Mouse (Mus musculus): ENCODE results near the gene Rpa1. TPM values are rescaled to one million over a fixed set of nuclear protein-coding genes. Genes with fewer than 3 reads are reported as not detected.

Rpa1 gene
- total and polyA plus RNA-seq, 3 experiments = 105 to 317 (median 130) TPM

- no peak overlapping the region for H3K4me3 ChIP-seq (ENCODE audit: low read depth, low read length)
- ATAC-seq (ENCODE audit: extremely low read depth, insufficient number of reproducible peaks, low FRiP score, poor library complexity, severe bottlenecking) = no peak
- no peak for DNase-seq (ENCODE audit: low spot score)
- H3K36me3 ChIP-seq (replicated peaks) = no peaks in the 10 kb centered on the region
- H3K9me3 ChIP-seq (replicated peaks) = no peaks in the 10 kb centered on the region
- peaks cover 45% of the 10 kb centered on the region for H3K27me3 ChIP-seq (ENCODE audit: insufficient read depth, low read length)
- peaks cover 25% of the 10 kb centered on the region for H3K4me1 ChIP-seq (ENCODE audit: insufficient read depth, low read depth, low read length)
- TF ChIP-seq POLR2AphosphoS5 (IDR thresholded peaks at IDR 0.05; ENCODE audit: insufficient replicate concordance, low read depth, low read length) (no peak), GATA1 (IDR thresholded peaks at IDR 0.05; ENCODE audit: borderline replicate concordance, low read length) (no peak), TAL1 (conservative IDR thresholded peaks at IDR 0.05; ENCODE audit: low read depth, low read length) (no peak), CTCF (IDR thresholded peaks at IDR 0.05; ENCODE audit: low read depth, low read length) (no peak), GATA2 (IDR thresholded peaks at IDR 0.05; ENCODE audit: borderline replicate concordance, low read depth, low read length) (no peak)
Observed at GRCm38 (mm10) chr11:75291389-75292215, 56.5 kb downstream of the Rpa1 start.

- TF ChIP-seq CTCF (IDR thresholded peaks at IDR 0.05; ENCODE audit: low read depth, low read length) (peak; percentile 90), GATA2 (IDR thresholded peaks at IDR 0.05; ENCODE audit: borderline replicate concordance, low read depth, low read length) (no peak), TAL1 (conservative IDR thresholded peaks at IDR 0.05; ENCODE audit: low read depth, low read length) (no peak), GATA1 (IDR thresholded peaks at IDR 0.05; ENCODE audit: borderline replicate concordance, low read length) (no peak), POLR2AphosphoS5 (IDR thresholded peaks at IDR 0.05; ENCODE audit: insufficient replicate concordance, low read depth, low read length) (no peak)
- no peaks in the 10 kb centered on the region for H3K36me3 ChIP-seq (replicated peaks)
- peaks cover 19% of the 10 kb centered on the region for H3K4me1 ChIP-seq (ENCODE audit: insufficient read depth, low read depth, low read length)
- H3K4me3 ChIP-seq (ENCODE audit: low read depth, low read length) = no peak overlapping the region
- H3K27me3 ChIP-seq (ENCODE audit: insufficient read depth, low read length) = peaks cover 46% of the 10 kb centered on the region
- no peaks in the 10 kb centered on the region for H3K9me3 ChIP-seq (replicated peaks)
- no peak for ATAC-seq (ENCODE audit: extremely low read depth, insufficient number of reproducible peaks, low FRiP score, poor library complexity, severe bottlenecking)
- DNase-seq (ENCODE audit: low spot score) = peak; percentile 66
Observed at GRCm38 (mm10) chr11:75290566-75291271, 57.4 kb downstream of the Rpa1 start.

DNA sequence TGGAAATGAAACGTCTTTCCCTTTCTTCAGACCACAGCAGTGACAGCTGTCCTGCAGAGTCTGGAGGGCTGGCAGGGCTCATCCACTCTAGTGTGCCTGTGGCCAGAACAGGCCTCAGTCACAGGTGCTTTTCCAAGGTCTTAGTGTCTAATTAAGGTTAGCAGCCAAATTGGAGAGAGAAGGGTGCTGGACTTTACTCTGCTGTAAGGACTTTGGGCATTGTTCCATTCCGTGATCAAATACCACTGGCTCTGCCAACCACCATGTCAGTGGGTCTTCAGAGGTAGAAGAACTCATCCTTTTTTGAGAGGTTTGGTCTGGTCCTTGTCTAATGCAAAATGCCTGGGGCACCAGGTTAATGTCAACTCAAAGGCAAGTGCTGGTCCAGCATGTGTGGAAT lies 59.0 kb downstream of the Rpa1 start:
- no peaks in the 10 kb centered on the region for H3K9me3 ChIP-seq (replicated peaks)
- peaks cover 9% of the 10 kb centered on the region for H3K4me1 ChIP-seq (ENCODE audit: insufficient read depth, low read depth, low read length)
- no peak overlapping the region for H3K4me3 ChIP-seq (ENCODE audit: low read depth, low read length)
- no peak for TF ChIP-seq GATA2 (IDR thresholded peaks at IDR 0.05; ENCODE audit: borderline replicate concordance, low read depth, low read length)
- no peak for TF ChIP-seq POLR2AphosphoS5 (IDR thresholded peaks at IDR 0.05; ENCODE audit: insufficient replicate concordance, low read depth, low read length)
- TF ChIP-seq TAL1 (conservative IDR thresholded peaks at IDR 0.05; ENCODE audit: low read depth, low read length) = no peak
- DNase-seq (ENCODE audit: low spot score) (no peak), ATAC-seq (ENCODE audit: extremely low read depth, insufficient number of reproducible peaks, low FRiP score, poor library complexity, severe bottlenecking) (no peak)
- no peaks in the 10 kb centered on the region for H3K36me3 ChIP-seq (replicated peaks)
- peaks cover 54% of the 10 kb centered on the region for H3K27me3 ChIP-seq (ENCODE audit: insufficient read depth, low read length)

DNA sequence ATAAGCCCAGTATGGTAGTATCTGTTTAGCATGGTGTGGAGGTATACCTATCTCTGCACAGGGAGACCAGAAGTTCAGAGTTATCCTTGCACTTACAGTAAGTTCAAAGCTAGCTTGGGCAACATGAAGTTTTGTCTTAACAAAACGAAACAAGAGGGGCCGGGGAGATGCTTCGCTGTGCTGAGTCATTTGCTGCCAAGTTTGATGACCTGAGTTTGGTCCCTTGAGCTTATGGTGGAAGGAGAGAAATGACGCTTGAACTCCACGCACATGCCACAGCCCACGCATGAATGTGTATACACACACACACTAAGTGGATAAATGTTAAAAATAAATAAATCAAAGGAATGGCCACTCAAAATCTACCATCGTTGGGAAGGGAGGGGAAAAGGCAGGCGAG lies 59.6 kb downstream of the Rpa1 start:
- TF ChIP-seq CTCF (IDR thresholded peaks at IDR 0.05; ENCODE audit: low read depth, low read length) = no peak
- no peak for TF ChIP-seq GATA2 (IDR thresholded peaks at IDR 0.05; ENCODE audit: borderline replicate concordance, low read depth, low read length)
- no peak for TF ChIP-seq GATA1 (IDR thresholded peaks at IDR 0.05; ENCODE audit: borderline replicate concordance, low read length)
- no peak for TF ChIP-seq TAL1 (conservative IDR thresholded peaks at IDR 0.05; ENCODE audit: low read depth, low read length)
- no peak for TF ChIP-seq POLR2AphosphoS5 (IDR thresholded peaks at IDR 0.05; ENCODE audit: insufficient replicate concordance, low read depth, low read length)
- no peak overlapping the region for H3K4me3 ChIP-seq (ENCODE audit: low read depth, low read length)
- no peak for ATAC-seq (ENCODE audit: extremely low read depth, insufficient number of reproducible peaks, low FRiP score, poor library complexity, severe bottlenecking)
- peaks cover 50% of the 10 kb centered on the region for H3K27me3 ChIP-seq (ENCODE audit: insufficient read depth, low read length)
- H3K9me3 ChIP-seq (replicated peaks) = no peaks in the 10 kb centered on the region
- no peak for DNase-seq (ENCODE audit: low spot score)
- peaks cover 9% of the 10 kb centered on the region for H3K4me1 ChIP-seq (ENCODE audit: insufficient read depth, low read depth, low read length)
- H3K36me3 ChIP-seq (replicated peaks) = no peaks in the 10 kb centered on the region

- no peak for ATAC-seq (ENCODE audit: extremely low read depth, insufficient number of reproducible peaks, low FRiP score, poor library complexity, severe bottlenecking)
- no peak overlapping the region for H3K4me3 ChIP-seq (ENCODE audit: low read depth, low read length)
- no peaks in the 10 kb centered on the region for H3K36me3 ChIP-seq (replicated peaks)
- peaks cover 12% of the 10 kb centered on the region for H3K4me1 ChIP-seq (ENCODE audit: insufficient read depth, low read depth, low read length)
- peaks cover 53% of the 10 kb centered on the region for H3K27me3 ChIP-seq (ENCODE audit: insufficient read depth, low read length)
- DNase-seq (ENCODE audit: low spot score) = no peak
- TF ChIP-seq POLR2AphosphoS5 (IDR thresholded peaks at IDR 0.05; ENCODE audit: insufficient replicate concordance, low read depth, low read length) (no peak), CTCF (IDR thresholded peaks at IDR 0.05; ENCODE audit: low read depth, low read length) (no peak), GATA1 (IDR thresholded peaks at IDR 0.05; ENCODE audit: borderline replicate concordance, low read length) (no peak), TAL1 (conservative IDR thresholded peaks at IDR 0.05; ENCODE audit: low read depth, low read length) (no peak), GATA2 (IDR thresholded peaks at IDR 0.05; ENCODE audit: borderline replicate concordance, low read depth, low read length) (no peak)
- no peaks in the 10 kb centered on the region for H3K9me3 ChIP-seq (replicated peaks)
Observed at GRCm38 (mm10) chr11:75287940-75288339, 60.2 kb downstream of the Rpa1 start.

DNA sequence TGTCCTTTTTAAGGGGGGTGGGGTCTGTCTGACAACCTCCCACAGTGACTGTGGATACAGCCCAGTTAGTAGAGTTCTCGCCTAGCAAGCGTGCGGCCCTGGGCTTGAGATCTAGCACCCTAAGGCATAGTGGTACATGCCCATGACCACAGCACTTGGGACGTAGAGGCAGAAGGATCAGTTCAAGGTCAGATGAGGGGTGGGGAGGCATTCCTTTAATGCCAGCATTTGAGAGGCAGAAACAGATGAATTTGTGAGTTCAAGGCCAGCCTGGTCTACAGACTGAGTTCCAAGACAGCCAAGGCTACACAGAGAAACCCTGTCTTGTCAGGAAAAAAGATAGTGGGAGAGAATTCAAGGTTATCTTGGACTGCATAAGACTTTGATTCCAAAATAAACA lies 61.3 kb downstream of the Rpa1 start:
- no peaks in the 10 kb centered on the region for H3K36me3 ChIP-seq (replicated peaks)
- H3K4me3 ChIP-seq (ENCODE audit: low read depth, low read length) = no peak overlapping the region
- DNase-seq (ENCODE audit: low spot score) (no peak), ATAC-seq (ENCODE audit: extremely low read depth, insufficient number of reproducible peaks, low FRiP score, poor library complexity, severe bottlenecking) (no peak)
- H3K27me3 ChIP-seq (ENCODE audit: insufficient read depth, low read length) = peaks cover 50% of the 10 kb centered on the region
- no peaks in the 10 kb centered on the region for H3K9me3 ChIP-seq (replicated peaks)
- peaks cover 20% of the 10 kb centered on the region for H3K4me1 ChIP-seq (ENCODE audit: insufficient read depth, low read depth, low read length)
- no peak for TF ChIP-seq CTCF (IDR thresholded peaks at IDR 0.05; ENCODE audit: low read depth, low read length)
- no peak for TF ChIP-seq POLR2AphosphoS5 (IDR thresholded peaks at IDR 0.05; ENCODE audit: insufficient replicate concordance, low read depth, low read length)
- no peak for TF ChIP-seq GATA2 (IDR thresholded peaks at IDR 0.05; ENCODE audit: borderline replicate concordance, low read depth, low read length)
- TF ChIP-seq TAL1 (conservative IDR thresholded peaks at IDR 0.05; ENCODE audit: low read depth, low read length) = no peak
- no peak for TF ChIP-seq GATA1 (IDR thresholded peaks at IDR 0.05; ENCODE audit: borderline replicate concordance, low read length)
